Comparison of ENCODE assay signal across 29 mouse cellular contexts in genomic region chr8:110404516-110404915, GRCm38 (mm10).
DNase-seq lines count a peak whose midpoint lies in the region; ATAC-seq and TF ChIP-seq lines count a peak whose summit lies in the region.
"Had no signal": no experiment of that assay in that cellular context is flagged by ENCODE, and none has a peak within 500 bp of the region (broad histone marks: within the 10 kb centered on the region; RNA-seq: fewer than 3 reads in every experiment).

No protein-coding gene starts in this region.

- peak; percentile 38 for ATAC-seq in forebrain, postnatal 0 days
- ATAC-seq in hindbrain, embryonic 12.5 days (ENCODE audit: low FRiP score): no peak
- ATAC-seq: forebrain, embryonic 13.5 days; hindbrain, postnatal 0 days; inflammation-experienced regulatory T-cells, adult 6 months; intestine, embryonic 16.5 days; Patski had no signal

- no peak overlapping the region for H3K27ac ChIP-seq in forebrain, postnatal 0 days (ENCODE audit: low read depth, low read length)
- H3K27ac ChIP-seq in forebrain, embryonic 10.5 days: no peak overlapping the region
- no peak overlapping the region for H3K27ac ChIP-seq in hindbrain, embryonic 12.5 days
- H3K27ac ChIP-seq: embryonic facial prominence, embryonic 12.5 days; embryonic facial prominence, embryonic 15.5 days; forebrain, embryonic 13.5 days; hindbrain, embryonic 10.5 days; hindbrain, embryonic 14.5 days; hindbrain, postnatal 0 days had no signal

- H3K4me1 ChIP-seq in forebrain, postnatal 0 days (ENCODE audit: insufficient read depth): no peaks in the 10 kb centered on the region
- H3K4me1 ChIP-seq in forebrain, embryonic 10.5 days: no peaks in the 10 kb centered on the region
- no peaks in the 10 kb centered on the region for H3K4me1 ChIP-seq in lung, adult 2 months (ENCODE audit: control insufficient read depth, insufficient read depth, low read length)
- no peaks in the 10 kb centered on the region for H3K4me1 ChIP-seq in hindbrain, embryonic 12.5 days
- H3K4me1 ChIP-seq: embryonic facial prominence, embryonic 12.5 days; embryonic facial prominence, embryonic 15.5 days; forebrain, embryonic 13.5 days; hindbrain, embryonic 10.5 days had no signal

- H3K9ac ChIP-seq in forebrain, postnatal 0 days: no peak overlapping the region
- H3K9ac ChIP-seq in hindbrain, embryonic 12.5 days: no peak overlapping the region
- H3K9ac ChIP-seq: embryonic facial prominence, embryonic 12.5 days; embryonic facial prominence, embryonic 15.5 days; forebrain, embryonic 13.5 days; hindbrain, embryonic 14.5 days had no signal

- intact Hi-C loops in heart, postnatal 10 days (cut with DNase I): no loop called here

- H3K27me3 ChIP-seq in forebrain, postnatal 0 days (ENCODE audit: insufficient read depth, low read length): no peaks in the 10 kb centered on the region
- no peaks in the 10 kb centered on the region for H3K27me3 ChIP-seq in forebrain, embryonic 10.5 days (ENCODE audit: poor library complexity, severe bottlenecking)
- no peaks in the 10 kb centered on the region for H3K27me3 ChIP-seq in hindbrain, embryonic 12.5 days
- H3K27me3 ChIP-seq: CH12.LX; embryonic facial prominence, embryonic 12.5 days; embryonic facial prominence, embryonic 15.5 days; forebrain, embryonic 13.5 days had no signal

- no peak for TF ChIP-seq POLR2A in lung, adult 2 months (IDR thresholded peaks at IDR 0.05; ENCODE audit: borderline replicate concordance, extremely low read depth, low read depth, low read length)
- TF ChIP-seq POLR2A in brain, embryonic 14.5 days (IDR thresholded peaks at IDR 0.05; ENCODE audit: borderline replicate concordance, extremely low read depth, insufficient read depth, insufficient read length, poor library complexity, severe bottlenecking): no peak

- TF ChIP-seq CTCF in forebrain, postnatal 0 days (IDR thresholded peaks at IDR 0.05; ENCODE audit: low read depth): no peak
- no peak for TF ChIP-seq CTCF in lung, adult 2 months (IDR thresholded peaks at IDR 0.05; ENCODE audit: insufficient read depth, low read length)
- no peak for TF ChIP-seq CTCF in brain, embryonic 14.5 days (IDR thresholded peaks at IDR 0.05; ENCODE audit: borderline replicate concordance, extremely low read depth, insufficient read depth, insufficient read length)

- H3K9me3 ChIP-seq in forebrain, postnatal 0 days (ENCODE audit: low read length): no peaks in the 10 kb centered on the region
- no peaks in the 10 kb centered on the region; the same call in 1 of the 2 replicates for H3K9me3 ChIP-seq in forebrain, embryonic 10.5 days
- H3K9me3 ChIP-seq in hindbrain, embryonic 12.5 days (replicated peaks): no peaks in the 10 kb centered on the region
- H3K9me3 ChIP-seq: embryonic facial prominence, embryonic 12.5 days; embryonic facial prominence, embryonic 15.5 days; forebrain, embryonic 13.5 days; hindbrain, embryonic 10.5 days had no signal

- no peaks in the 10 kb centered on the region for H3K36me3 ChIP-seq in forebrain, postnatal 0 days (ENCODE audit: insufficient read depth)
- H3K36me3 ChIP-seq in forebrain, embryonic 10.5 days (replicated peaks): no peaks in the 10 kb centered on the region
- H3K36me3 ChIP-seq in hindbrain, embryonic 12.5 days: no peaks in the 10 kb centered on the region
- H3K36me3 ChIP-seq: embryonic facial prominence, embryonic 12.5 days; embryonic facial prominence, embryonic 15.5 days; G1E; hindbrain, embryonic 10.5 days had no signal

- WGBS in forebrain, postnatal 0 days: 77% methylated on average over 3 of the region's 3 CpGs
- WGBS in forebrain, embryonic 10.5 days: 93% methylated on average over 3 of the region's 3 CpGs
- 68% methylated on average over 3 of the region's 3 CpGs for WGBS in lung, adult 2 months
- WGBS in hindbrain, embryonic 12.5 days: 88% methylated on average over 3 of the region's 3 CpGs

- no peak overlapping the region for H3K4me3 ChIP-seq in forebrain, postnatal 0 days (ENCODE audit: low read depth, low read length)
- H3K4me3 ChIP-seq in forebrain, embryonic 10.5 days: no peak overlapping the region
- no peak overlapping the region for H3K4me3 ChIP-seq in lung, adult 2 months (replicated peaks; ENCODE audit: extremely low read depth, low read depth, low read length)
- H3K4me3 ChIP-seq in hindbrain, embryonic 12.5 days: no peak overlapping the region
- H3K4me3 ChIP-seq: embryonic facial prominence, embryonic 12.5 days; embryonic facial prominence, embryonic 15.5 days; forebrain, embryonic 13.5 days; hindbrain, embryonic 10.5 days had no signal

- no peak overlapping the region for H3K4me2 ChIP-seq in forebrain, postnatal 0 days (ENCODE audit: low read depth)
- H3K4me2 ChIP-seq in hindbrain, embryonic 12.5 days (replicated peaks): no peak overlapping the region
- H3K4me2 ChIP-seq: embryonic facial prominence, embryonic 12.5 days; embryonic facial prominence, embryonic 15.5 days; forebrain, embryonic 13.5 days; heart, embryonic 11.5 days; hindbrain, embryonic 14.5 days had no signal

- peak; percentile 69 for DNase-seq in forebrain, postnatal 0 days
- no peak for DNase-seq in forebrain, embryonic 10.5 days (ENCODE audit: extremely low spot score, low spot score)
- peak; percentile 17 to 26 for DNase-seq in heart, postnatal 10 days
- no peak for DNase-seq in heart, adult 8-10 months (ENCODE audit: low spot score)
- DNase-seq in lung, postnatal 10 days: peak; percentile 12
- no peak for DNase-seq in lung, adult 2 months
- DNase-seq in brain, embryonic 14.5 days (ENCODE audit: low read depth): peak; percentile 17
- DNase-seq: adrenal gland, postnatal 10 days; adrenal gland, postnatal 36 days; B cell, adult 2 months; cerebellum, adult 11 months; cerebellum, adult 2 months; cerebellum, adult 9-11 months; cerebellum, postnatal 25 days; gastrocnemius, postnatal 10 days; heart, postnatal 36 days had no signal

Comparison
In these comparisons a context has a peak if more than half of its experiments do, and no peak if none do; other contexts are left out.
1. DNase-seq: peak in forebrain, postnatal 0 days (single experiment), heart, postnatal 10 days (2 of 2), lung, postnatal 10 days (single experiment) and brain, embryonic 14.5 days (single experiment); none in forebrain, embryonic 10.5 days (single experiment), heart, adult 8-10 months (single experiment) and lung, adult 2 months (single experiment).